Mouse (Mus musculus): Measurements from ENCODE around the gene Cdon.

The Cdon gene

GRCm38 (mm10) chr9:35434340-35434739 is 13.4 kb downstream of the Cdon start:
- ATAC-seq (ENCODE audit: insufficient number of reproducible peaks, low FRiP score, low TSS enrichment) = no peak

DNA sequence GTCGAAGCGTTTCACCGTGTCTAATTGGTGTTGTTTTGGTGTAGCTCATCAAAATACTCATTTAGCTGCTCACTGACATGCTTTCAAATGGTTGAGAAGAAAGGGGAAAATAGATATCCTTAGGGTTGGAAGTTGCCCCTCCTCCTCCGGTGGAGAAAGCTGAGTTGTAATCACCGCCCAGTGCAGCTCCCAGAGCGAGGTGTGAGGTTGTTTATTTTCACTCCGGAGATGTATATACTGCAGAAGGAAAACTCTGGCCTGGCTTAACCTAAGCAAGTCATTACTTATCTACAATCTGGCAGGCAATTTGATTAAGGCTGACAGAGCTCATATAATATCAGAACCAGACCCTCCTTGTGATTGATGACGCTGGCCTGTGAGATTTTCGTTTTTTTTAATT is 14.6 kb downstream of the Cdon start:
- ATAC-seq (ENCODE audit: insufficient number of reproducible peaks, low FRiP score, low TSS enrichment) = no peak

GRCm38 (mm10) chr9:35438286-35439061 is 17.5 kb downstream of the Cdon start:
- peak; percentile 15; the same call in 1 of the 2 replicates for ATAC-seq (ENCODE audit: insufficient number of reproducible peaks, low FRiP score, low TSS enrichment)

DNA sequence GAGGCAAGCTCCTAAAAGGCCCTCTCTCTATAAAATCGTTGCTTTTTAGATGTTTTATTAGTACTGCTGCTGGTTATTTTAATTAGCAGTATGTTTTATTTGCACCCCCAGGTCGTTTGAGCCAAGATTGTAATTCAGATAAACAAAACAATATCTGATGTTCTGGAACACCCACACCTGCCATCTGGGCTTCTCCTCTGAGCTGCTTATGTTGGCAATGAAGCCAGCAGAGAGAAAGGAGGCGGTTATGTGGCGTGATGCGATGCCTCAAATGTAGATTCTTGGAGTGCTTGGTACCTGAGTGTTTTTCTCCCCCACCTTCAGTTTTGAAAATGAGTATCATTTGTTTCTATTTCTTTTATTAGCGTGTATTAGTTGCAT is 18.1 kb downstream of the Cdon start:
- ATAC-seq (ENCODE audit: insufficient number of reproducible peaks, low FRiP score, low TSS enrichment) = peak; percentile 61; the same call in 1 of the 2 replicates

GRCm38 (mm10) chr9:35439754-35440153 is 18.8 kb downstream of the Cdon start:
- ATAC-seq (ENCODE audit: insufficient number of reproducible peaks, low FRiP score, low TSS enrichment) = no peak

GRCm38 (mm10) chr9:35442476-35442875 is 21.5 kb downstream of the Cdon start:
- ATAC-seq (ENCODE audit: insufficient number of reproducible peaks, low FRiP score, low TSS enrichment) = no peak

DNA sequence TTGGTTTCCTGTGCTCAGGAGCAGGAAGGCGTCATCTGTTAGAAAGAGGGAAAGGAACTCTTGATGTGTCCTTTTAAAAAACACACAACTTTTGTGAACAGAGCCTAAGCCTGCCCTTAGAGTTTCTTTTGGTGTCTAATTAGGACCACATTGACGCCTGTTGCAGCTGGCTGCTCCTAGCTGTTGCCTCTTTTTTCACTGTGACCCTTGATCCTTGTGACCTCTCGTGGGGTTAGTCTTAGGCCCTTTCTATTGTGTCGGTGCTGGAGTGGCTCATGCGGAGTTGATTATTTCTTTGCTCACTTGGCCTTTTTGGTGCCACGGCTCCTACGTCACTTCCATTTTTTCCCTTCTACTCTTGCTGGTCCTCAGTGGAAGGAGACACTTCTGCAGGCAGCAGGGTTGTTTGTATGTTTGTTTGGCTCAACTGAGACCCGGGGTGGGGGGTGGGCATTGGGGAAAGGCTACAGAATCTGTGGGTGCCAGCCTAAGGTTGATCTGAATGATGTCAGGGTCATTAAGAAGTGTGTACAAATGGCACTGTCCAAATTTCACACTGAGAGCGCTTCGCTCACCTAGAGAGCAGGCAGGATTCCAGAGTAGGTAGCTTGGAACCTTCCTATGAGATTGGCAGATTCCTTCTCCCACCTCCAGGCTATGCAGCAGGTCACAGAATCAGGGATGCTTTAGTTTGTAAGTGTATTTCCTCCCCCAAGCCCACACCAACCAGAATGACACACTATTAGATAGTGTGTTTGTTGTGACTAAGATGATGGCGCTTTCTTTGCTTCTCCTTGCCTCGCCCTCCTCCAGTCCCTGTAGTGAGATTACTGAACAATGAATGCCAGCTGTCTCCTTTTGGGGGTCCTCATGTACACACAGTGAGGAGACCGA is 22.9 kb downstream of the Cdon start:
- no peak for ATAC-seq (ENCODE audit: insufficient number of reproducible peaks, low FRiP score, low TSS enrichment)

- ATAC-seq (ENCODE audit: insufficient number of reproducible peaks, low FRiP score, low TSS enrichment) = no peak
Observed at GRCm38 (mm10) chr9:35444512-35444886, 23.6 kb downstream of the Cdon start.

DNA sequence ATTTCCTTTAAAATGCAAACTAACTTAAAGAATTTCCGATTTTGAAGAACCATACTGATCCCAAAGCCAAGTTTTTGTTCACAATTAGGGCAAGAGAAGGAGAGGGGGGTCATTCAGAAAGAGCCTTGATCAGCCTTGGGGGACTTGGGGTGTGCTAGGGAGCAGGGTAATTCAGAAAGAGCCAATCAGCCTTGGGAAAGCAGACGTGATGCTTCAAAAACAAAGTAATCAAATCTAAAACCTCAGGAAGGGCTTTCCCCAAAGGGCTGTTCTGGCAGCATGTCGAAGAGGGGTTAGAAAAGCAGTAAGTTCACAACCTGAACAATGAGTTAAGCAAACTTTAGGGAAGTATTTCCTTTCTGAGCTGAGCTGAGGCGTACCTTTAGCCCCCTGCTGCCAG is 26.0 kb downstream of the Cdon start:
- no peak for ATAC-seq (ENCODE audit: insufficient number of reproducible peaks, low FRiP score, low TSS enrichment)

DNA sequence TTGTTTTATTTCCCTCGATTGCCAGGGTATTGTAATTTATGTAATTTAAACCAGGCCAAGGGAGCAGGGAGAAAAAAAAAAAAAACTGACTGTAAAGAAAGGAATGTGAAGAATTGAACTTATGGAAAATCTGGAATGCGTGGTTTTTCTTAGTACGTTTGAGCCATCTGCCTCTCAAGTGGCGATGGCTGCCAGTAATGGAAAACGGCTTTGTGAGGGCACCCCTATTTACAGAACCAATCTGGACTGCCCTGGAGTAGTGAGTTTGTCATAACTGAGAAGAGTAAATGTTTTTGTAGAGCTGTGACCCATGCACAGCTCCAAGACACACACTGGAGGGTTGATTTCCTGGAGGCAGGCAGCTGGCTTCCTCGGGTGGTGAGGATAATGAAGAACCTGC is 32.4 kb downstream of the Cdon start:
- no peak for ATAC-seq (ENCODE audit: insufficient number of reproducible peaks, low FRiP score, low TSS enrichment)

GRCm38 (mm10) chr9:35459594-35459993 is 38.7 kb downstream of the Cdon start:
- ATAC-seq (ENCODE audit: insufficient number of reproducible peaks, low FRiP score, low TSS enrichment) = no peak

GRCm38 (mm10) chr9:35467264-35467817 is 46.4 kb downstream of the Cdon start:
- no peak for ATAC-seq (ENCODE audit: insufficient number of reproducible peaks, low FRiP score, low TSS enrichment)

- ATAC-seq (ENCODE audit: insufficient number of reproducible peaks, low FRiP score, low TSS enrichment) = no peak
Observed at GRCm38 (mm10) chr9:35468913-35469312, 48.0 kb downstream of the Cdon start.

- ATAC-seq (ENCODE audit: insufficient number of reproducible peaks, low FRiP score, low TSS enrichment) = no peak
Observed at GRCm38 (mm10) chr9:35474104-35474724, 53.3 kb downstream of the Cdon start.

DNA sequence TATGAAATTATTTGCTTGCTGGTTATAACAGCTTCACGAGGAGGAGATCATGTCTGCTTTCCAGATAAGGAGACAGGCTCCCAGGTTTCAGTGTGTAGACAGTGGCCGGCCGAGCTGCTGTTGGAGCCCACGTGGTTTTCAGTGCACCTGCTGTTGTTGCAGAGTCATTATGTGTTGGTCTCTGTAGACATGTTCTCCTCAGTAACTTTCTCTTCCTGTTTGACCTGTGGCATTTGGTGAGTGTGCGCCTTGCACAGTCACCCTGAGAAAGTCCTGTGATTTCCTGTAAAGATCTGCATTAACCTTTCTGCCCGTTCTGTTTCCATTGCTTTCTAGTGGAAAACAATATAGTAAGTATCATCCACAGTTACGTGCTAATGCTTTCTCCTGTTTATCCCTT is 54.5 kb downstream of the Cdon start:
- ATAC-seq (ENCODE audit: insufficient number of reproducible peaks, low FRiP score, low TSS enrichment) = no peak

GRCm38 (mm10) chr9:35479456-35479855 is 58.5 kb downstream of the Cdon start:
- ATAC-seq (ENCODE audit: insufficient number of reproducible peaks, low FRiP score, low TSS enrichment) = no peak

DNA sequence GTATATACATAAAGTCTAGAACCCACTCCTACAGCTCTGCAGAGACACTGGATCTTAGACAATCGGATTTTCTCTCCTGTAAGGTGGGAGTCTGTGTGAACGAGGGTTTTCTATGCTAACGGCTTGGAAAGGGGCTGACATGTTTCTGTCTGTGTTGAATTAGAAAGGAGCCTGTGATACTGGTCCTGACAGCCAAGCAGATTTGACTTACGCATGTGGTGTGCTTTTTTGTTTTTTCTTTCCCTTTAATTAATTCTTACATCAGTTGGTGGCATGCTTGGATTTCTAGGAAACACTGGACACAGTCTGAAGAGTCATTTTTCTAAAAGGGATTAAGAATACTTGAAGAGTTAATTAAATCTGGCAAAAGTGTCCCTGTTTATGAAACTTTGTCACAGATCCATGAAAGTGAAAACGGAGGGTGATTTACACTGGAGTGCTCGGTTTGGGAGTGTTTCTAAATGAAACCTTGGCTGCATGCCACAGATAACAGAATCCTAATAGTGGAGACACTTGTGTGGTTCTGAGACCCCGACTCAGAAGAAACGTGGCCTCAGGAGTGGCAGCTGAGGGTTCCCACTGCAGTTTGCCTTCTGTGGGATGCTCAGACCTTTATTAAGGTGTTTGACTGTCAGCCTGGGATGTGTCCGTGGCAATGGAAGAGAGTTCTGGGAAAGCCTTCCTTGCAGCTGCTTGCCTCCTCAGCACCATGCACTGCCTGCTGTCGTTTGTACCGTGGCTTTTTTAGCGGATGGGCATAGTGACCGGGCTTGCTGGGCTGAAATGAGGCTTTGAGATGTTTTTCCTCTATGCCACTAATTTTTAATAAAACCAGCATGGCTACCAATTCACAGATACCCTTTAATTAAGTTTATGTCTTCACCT is 61.3 kb downstream of the Cdon start:
- ATAC-seq (ENCODE audit: insufficient number of reproducible peaks, low FRiP score, low TSS enrichment) = no peak

GRCm38 (mm10) chr9:35483949-35484348 is 63.0 kb downstream of the Cdon start:
- no peak for ATAC-seq (ENCODE audit: insufficient number of reproducible peaks, low FRiP score, low TSS enrichment)

- ATAC-seq (ENCODE audit: insufficient number of reproducible peaks, low FRiP score, low TSS enrichment) = no peak
Observed at GRCm38 (mm10) chr9:35486616-35487015, 65.7 kb downstream of the Cdon start.

GRCm38 (mm10) chr9:35488496-35488895 is 67.6 kb downstream of the Cdon start:
- no peak for ATAC-seq (ENCODE audit: insufficient number of reproducible peaks, low FRiP score, low TSS enrichment)

All from cerebellum, adult (tissue).